Mouse (Mus musculus): ENCODE measurements around the gene 3425401B19Rik.

DNA sequence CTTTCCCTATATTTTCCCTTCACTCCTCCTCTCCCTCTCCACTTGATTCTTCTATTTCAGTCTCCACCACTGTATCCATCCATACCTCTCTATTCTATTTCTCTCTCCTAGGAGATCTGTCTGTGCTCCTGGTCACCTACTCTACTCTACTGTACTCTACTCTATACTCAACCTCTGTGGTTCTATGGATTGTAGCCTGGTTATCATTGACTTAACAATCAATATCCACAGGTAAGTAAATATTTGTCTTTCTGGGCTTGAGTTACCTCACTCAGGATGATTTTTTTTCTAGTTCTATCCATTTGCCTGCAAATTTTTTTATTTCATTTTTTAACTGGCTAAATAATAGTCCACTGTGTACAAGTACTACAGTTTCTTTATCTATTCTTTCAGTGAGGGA, 41.8 kb upstream of the 3425401B19Rik start:
- TF ChIP-seq EP300 (IDR thresholded peaks at IDR 0.05; ENCODE audit: low read length) (no peak), MAX (IDR thresholded peaks at IDR 0.05; ENCODE audit: low read length) (no peak), ZKSCAN1 (IDR thresholded peaks at IDR 0.05; ENCODE audit: borderline replicate concordance, low read depth, low read length) (no peak), CTCF (conservative IDR thresholded peaks at IDR 0.05 in 1 of 2, IDR thresholded peaks at IDR 0.05 in 1 of 2; ENCODE audit: low read depth in 2 of 2, low read length in 2 of 2) (no peak), E2F4 (IDR thresholded peaks at IDR 0.05; ENCODE audit: insufficient replicate concordance, low read depth, low read length) (no peak), CHD2 (IDR thresholded peaks at IDR 0.05; ENCODE audit: low read length) (no peak), POLR2A (IDR thresholded peaks at IDR 0.05; ENCODE audit: low read depth, low read length) (no peak), IRF4 (IDR thresholded peaks at IDR 0.05; ENCODE audit: low read depth, low read length) (no peak), KAT2A (IDR thresholded peaks at IDR 0.05; ENCODE audit: insufficient replicate concordance, low read length) (no peak), USF2 (conservative IDR thresholded peaks at IDR 0.05; ENCODE audit: low read depth, low read length) (no peak)

Measured in CH12.LX (cell line).